Mouse (Mus musculus): ENCODE measurements around the gene Nmur2.

Nmur2 gene

DNA sequence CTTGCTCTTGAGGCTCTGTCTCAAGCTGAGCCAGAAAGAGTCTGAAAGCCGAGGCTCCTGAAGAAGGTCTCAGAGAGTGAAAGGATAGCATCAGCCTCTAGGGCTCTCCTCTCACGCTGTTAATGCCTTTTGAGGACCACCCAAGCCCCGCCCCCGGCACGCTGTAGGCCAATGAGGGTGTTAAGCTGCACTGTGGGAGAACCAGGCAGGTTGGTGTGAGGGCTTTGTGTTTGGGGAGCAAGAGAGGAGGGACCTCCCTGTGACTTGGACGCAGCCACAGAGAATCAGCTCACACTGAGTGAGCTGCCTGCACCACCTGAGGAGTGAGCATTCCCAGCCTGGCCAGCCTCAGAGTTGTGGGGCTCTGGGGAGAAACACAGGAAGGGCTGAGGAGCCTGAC is at the start of gene Nmur2:
Nmur2 (minus strand) TSS at position 94 of the 400 bp plus-strand sequence.
- in situ Hi-C loops (cut with MboI, MseI), result no loop called here

GRCm38 (mm10) chr11:56089127-56089689 is 48.4 kb upstream of the Nmur2 start:
- in situ Hi-C loops (cut with MboI, MseI), result no loop called here

DNA sequence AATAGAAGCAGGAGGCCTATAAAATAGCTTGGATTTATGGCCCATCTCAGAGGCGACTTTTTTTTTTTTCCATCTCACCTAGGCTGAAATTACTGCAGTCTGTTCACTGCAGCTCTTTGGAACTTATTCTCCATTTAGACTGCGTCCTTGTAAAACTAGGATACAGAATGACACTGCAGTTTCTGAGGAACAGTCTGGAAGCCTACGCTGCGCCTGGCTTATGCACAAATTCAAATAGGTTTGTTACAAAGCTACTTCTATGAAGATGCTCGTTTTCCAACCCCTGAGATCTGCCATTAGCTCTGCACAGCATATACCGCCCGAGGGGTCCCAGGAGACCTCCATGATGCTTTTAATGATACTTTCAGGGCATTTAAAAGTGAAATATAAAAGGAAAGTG is 31.3 kb upstream of the Nmur2 start:
- in situ Hi-C loops (cut with MboI, MseI), result no loop called here

DNA sequence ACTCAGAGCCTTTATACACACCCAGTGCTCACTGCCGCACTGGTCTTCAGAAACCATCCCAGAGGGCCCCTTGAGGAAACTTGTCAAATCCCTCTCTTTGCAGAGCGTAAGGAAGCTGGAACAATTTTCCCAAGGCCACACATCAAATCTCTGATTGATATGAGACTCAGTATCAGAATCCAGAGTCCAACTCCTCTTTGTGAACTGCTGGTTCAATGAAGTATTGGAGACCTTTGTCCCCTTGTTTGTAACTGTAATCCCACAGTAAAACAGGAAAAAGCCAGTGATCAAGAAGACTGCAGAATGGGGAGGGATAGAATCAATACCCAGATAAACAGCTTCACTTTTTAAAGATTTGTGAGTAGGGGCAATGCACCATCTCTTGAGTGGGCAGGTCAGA is 28.8 kb upstream of the Nmur2 start:
- in situ Hi-C loops (cut with MboI, MseI), result no loop called here

- in situ Hi-C loops (cut with MboI, MseI), result no loop called here
Measured at GRCm38 (mm10) chr11:56065147-56065546, 24.3 kb upstream of the Nmur2 start.

- in situ Hi-C loops (cut with MboI, MseI), result no loop called here
Measured at GRCm38 (mm10) chr11:56064575-56064974, 23.8 kb upstream of the Nmur2 start.

GRCm38 (mm10) chr11:56059236-56059635 is 18.4 kb upstream of the Nmur2 start:
- in situ Hi-C loops (cut with MboI, MseI), result no loop called here

- in situ Hi-C loops (cut with MboI, MseI), result no loop called here
Measured at GRCm38 (mm10) chr11:56054439-56054838, 13.6 kb upstream of the Nmur2 start.

- in situ Hi-C loops (cut with MboI, MseI), result no loop called here
Measured at GRCm38 (mm10) chr11:56026854-56027253, 14.0 kb downstream of the Nmur2 start.

DNA sequence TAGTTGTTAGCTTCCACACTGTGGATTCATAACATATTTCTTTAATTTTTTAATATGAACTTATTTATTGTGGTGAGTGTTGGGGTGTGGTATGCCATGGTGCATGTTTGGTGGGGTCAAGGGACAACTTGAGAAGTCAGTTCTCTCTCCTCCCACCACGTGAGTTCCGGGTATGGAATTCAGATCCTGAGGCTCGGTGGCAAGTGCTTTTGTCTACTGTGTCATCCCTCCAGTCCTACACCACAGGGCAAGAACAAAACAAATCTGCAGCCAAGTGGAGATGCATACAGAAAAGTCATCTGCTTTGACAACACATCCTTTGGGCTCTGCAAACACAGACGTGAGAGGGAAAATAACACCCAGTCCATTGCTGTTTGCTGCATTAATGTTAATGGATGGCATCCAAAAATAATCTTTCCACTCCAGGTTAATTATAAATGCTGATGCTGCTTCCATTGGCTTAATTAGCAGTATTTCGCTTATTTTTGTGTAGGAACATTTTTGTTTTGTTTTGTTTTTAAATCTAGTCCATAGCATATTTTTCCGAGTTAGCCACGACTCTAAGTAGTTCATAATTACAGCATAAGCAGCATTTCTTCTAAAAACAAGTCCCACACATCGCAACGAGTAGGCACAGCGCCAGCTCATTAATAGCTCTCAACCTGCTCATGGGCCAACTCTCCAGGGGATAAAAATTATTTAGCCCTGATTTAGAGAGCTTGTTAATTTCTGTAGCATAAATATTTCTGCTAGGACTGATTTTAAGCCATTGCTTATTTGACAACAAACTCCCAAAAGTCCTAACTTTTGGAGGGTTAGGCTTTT is 14.9 kb downstream of the Nmur2 start:
- in situ Hi-C loops (cut with MboI, MseI), result no loop called here

DNA sequence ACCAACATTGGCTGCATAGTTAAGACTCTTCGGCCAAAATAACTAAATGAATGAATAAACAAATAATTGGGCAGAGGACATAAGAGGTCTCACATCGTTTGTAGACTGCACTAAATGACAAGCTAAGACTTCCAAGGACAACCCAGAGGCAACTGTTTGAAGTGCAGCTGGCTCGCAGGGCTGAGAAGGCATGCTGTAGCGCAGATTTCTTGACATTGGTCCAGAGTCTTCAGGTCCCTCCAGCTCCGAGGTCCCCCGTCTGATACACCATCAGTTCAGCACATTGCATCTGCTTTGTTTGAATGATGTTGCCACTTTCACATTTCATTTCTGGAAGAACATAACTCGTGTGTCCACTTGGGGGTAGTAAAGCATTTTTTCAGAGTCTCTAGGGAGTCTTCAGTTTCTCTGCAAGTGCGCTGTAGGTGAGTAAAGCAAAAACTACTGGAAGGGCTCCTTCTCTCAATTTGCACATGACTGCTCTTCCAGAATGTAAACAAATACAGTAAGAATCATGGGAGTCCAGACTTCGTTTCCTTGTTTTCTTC is 27.2 kb downstream of the Nmur2 start:
- in situ Hi-C loops (cut with MboI, MseI), result no loop called here

DNA sequence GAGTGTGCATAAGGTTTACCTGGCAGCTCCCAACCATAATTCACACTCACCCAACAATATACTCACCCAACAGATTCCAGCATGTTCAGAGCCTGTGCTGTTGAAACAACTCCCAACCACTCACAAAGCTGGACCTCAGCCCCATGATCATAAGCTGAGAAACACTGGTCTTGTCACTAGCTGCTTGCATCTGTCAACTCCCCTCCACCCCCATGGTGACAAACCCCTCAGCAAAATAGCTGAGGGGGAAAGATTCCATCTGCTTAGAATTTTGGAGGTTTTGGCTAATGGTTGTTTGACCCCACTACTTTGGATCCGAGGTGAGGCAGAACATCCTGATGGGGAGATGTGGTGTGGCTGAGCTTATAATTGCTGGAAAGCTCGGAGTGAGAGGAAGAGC is 28.4 kb downstream of the Nmur2 start:
- in situ Hi-C loops (cut with MboI, MseI), result no loop called here

DNA sequence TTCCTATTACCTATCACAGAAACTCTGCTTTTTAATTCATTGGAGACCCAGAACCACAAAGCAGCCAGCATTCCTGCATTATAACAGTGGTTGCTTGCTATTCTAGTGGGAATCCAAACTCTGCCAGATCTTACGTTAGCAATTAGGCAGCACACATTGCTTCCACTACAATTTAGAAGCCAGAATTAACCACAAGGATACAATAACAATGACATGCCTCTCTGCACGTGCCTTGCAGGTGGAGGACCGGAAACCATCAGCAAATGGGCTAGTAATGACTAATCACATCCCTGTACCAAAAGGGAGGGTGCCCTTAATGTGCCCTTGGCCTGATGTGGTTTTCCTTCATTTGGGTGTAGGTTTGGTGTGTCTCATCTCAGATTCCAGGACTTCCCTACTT is 32.5 kb downstream of the Nmur2 start:
- in situ Hi-C loops (cut with MboI, MseI), result loop anchor here (5.0 kb wide), 1 partner anchor 1866 kb away; no protein-coding TSS in a partner anchor

GRCm38 (mm10) chr11:55992799-55993198 is 48.0 kb downstream of the Nmur2 start:
- in situ Hi-C loops (cut with MboI, MseI), result loop anchor here (10.0 kb wide), 1 partner anchor 468 kb away; no protein-coding TSS in a partner anchor

DNA sequence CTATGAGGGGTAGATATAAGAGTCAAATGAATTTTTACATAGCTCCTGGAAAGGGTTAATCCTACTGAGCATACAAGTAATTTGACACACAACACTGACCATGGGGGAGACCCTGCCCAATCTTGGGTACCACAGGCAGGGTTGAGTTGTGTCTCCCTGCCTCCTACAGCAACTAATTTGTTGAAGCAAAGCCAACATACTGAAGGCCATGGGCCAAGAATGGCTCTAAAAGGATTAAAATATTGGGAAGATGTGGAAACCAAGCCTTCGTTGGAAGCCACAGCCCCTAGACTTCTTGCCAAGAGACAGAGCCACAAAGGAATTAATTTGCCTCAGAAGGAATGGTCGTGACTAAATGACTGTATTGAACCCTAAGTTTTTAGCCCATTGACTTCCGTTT is 48.7 kb downstream of the Nmur2 start:
- in situ Hi-C loops (cut with MboI, MseI), result loop anchor here (10.0 kb wide), 1 partner anchor 467 kb away; no protein-coding TSS in a partner anchor

DNA sequence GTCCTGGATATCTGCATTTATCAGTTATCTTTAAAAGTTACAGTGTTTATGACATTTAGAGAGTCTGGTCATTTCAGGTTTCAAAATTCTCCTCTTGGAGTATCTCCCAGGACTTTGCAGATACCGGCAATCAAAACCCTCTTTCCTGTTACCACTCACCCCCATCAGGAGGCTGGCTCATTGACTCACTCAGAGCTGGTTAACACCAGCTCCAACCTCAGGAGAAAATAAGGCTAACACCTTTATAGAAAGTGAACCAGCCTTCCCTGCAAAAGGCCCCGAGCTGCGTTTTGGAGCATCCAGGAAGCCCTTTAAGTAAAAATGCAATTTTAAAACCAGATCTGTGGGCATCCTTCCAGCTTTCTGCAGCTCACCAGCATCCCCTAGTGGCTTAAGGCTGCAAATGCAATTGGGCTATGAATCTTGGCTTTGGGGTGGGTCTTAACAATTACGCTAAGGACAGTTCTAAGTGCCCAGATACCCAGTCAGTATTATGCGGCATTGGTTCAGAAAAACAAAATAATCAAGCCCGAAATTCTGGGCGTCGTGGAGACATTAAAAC is 49.2 kb downstream of the Nmur2 start:
- in situ Hi-C loops (cut with MboI, MseI), result loop anchor here (10.0 kb wide), 1 partner anchor 467 kb away; no protein-coding TSS in a partner anchor

GRCm38 (mm10) chr11:55984643-55985042 is 56.2 kb downstream of the Nmur2 start:
- in situ Hi-C loops (cut with MboI, MseI), result no loop called here

DNA sequence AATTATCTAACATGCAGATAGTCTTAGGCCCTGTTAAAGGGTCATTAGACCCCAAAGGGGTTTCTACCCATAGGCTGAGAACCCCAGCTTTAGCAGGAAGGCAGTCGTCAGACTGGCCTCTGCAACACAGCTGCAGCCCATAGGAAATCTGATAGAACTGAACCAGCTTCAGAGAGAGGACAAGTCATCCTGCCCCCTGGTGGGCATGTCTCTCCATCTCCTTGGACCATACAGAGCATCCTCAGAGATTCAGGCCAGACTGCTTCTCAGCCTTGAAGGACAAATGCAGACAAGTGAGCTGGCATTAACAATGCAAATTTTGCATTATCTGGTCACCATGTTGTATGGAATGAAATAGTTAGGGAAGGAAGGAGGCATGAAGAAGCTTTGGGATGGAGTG is 59.2 kb downstream of the Nmur2 start:
- in situ Hi-C loops (cut with MboI, MseI), result no loop called here

GRCm38 (mm10) chr11:55978146-55978545 is 62.7 kb downstream of the Nmur2 start:
- in situ Hi-C loops (cut with MboI, MseI), result no loop called here
